Mouse (Mus musculus): ENCODE measurements around the gene Senp1. TPM values are rescaled to one million over a fixed set of nuclear protein-coding genes. Genes with fewer than 3 reads are reported as not detected.

Senp1 gene
- polyA plus RNA-seq, 1 experiment from 2014 or later = 24.3 TPM

DNA sequence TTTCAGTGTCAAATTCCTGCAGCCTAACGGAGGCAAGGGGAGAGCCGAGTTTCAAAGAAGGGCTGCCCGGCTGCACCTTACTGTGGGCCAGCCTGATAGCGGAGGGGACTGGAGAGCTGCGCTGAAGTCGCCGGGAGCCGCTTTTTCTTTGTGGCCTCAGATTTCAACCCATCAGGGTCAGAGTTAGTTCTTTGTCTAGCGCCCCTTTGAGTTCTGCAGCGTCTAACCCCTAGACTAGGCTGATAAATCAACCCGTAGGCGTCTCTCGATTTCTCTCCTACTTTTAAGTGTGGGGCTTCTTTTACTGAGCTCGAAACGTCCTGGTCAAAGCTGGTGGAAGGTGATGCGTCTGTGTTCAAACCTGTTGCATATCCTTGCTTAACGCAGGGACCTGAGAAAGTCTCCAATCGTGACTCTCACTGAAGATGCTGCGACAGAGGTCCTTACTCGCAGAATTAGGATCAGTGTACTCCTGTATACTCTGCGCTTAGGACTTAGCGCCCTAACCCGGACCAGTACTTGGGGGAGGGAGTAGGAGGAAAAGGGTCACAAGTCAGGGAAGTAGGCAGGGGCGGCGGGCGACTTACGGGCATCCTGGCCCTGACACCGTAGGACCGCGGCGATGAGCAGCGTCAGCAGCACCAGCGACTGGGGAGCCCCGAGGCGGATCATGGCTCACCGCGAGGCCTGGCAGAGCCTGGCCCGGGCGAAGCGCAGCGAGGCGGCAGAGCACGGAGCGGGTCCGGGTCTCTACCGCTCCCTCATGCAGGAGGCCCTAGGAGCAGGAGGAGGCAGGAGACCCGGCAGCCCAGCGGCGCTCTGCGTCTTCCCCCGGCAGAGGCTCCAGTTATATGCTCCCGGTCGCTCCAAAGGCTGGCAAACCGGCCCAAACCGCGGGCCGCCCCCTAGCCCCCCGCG, 89.5 kb downstream of the Senp1 start, which contains the start of gene Col2a1:
Col2a1 (minus strand) TSS at position 874 of the 918 bp plus-strand sequence.
- Histone ChIP-seq H3K9me3 (no peaks in the 10 kb centered on the region), H3K9ac (peak within 1 kb of the TSS; percentile 41), H3K36me3 (replicated peaks) (no peaks in the 10 kb centered on the region), H3K27me3 (replicated peaks) (peaks cover 22% of the 10 kb centered on the region), H3K27ac (0 out of 2 replicates have a peak within 1 kb of the TSS, but pooled peaks have one; percentile 3), H3K4me1 (peaks cover 60% of the 10 kb centered on the region), H3K4me3 (peak within 1 kb of the TSS; percentile 42), H3K4me2 (peak within 1 kb of the TSS; percentile 68)
- peak; percentile 49 for ATAC-seq (replicated peaks)
- under 1% methylated on average over 59 of the region's 59 CpGs for WGBS

GRCm38 (mm10) chr15:98002991-98003821, 90.3 kb downstream of the Senp1 start:
- peak overlapping the region; percentile 9; the same call in 1 of the 2 replicates for H3K9ac ChIP-seq
- no peaks in the 10 kb centered on the region for H3K9me3 ChIP-seq
- no peaks in the 10 kb centered on the region for H3K36me3 ChIP-seq (replicated peaks)
- peak overlapping the region; percentile 86 for H3K27ac ChIP-seq
- peak overlapping the region; percentile 68 for H3K4me2 ChIP-seq
- 1% methylated on average over 42 of the region's 42 CpGs for WGBS
- no peak for ATAC-seq (replicated peaks)
- peak overlapping the region; percentile 42 for H3K4me3 ChIP-seq
- peaks cover 22% of the 10 kb centered on the region for H3K27me3 ChIP-seq (replicated peaks)
- H3K4me1 ChIP-seq = peaks cover 60% of the 10 kb centered on the region

GRCm38 (mm10) chr15:98002113-98002990, 91.2 kb downstream of the Senp1 start:
- Histone ChIP-seq H3K36me3 (replicated peaks) (no peaks in the 10 kb centered on the region), H3K4me3 (peak overlapping the region; percentile 42), H3K4me1 (peaks cover 60% of the 10 kb centered on the region), H3K27me3 (replicated peaks) (peaks cover 22% of the 10 kb centered on the region), H3K27ac (peak overlapping the region; percentile 86), H3K4me2 (peak overlapping the region; percentile 68), H3K9ac (peak overlapping the region; percentile 12), H3K9me3 (no peaks in the 10 kb centered on the region)
- peak; percentile 41; the same call in 1 of the 2 replicates for ATAC-seq (replicated peaks)
- WGBS = under 1% methylated on average over 42 of the region's 42 CpGs

DNA sequence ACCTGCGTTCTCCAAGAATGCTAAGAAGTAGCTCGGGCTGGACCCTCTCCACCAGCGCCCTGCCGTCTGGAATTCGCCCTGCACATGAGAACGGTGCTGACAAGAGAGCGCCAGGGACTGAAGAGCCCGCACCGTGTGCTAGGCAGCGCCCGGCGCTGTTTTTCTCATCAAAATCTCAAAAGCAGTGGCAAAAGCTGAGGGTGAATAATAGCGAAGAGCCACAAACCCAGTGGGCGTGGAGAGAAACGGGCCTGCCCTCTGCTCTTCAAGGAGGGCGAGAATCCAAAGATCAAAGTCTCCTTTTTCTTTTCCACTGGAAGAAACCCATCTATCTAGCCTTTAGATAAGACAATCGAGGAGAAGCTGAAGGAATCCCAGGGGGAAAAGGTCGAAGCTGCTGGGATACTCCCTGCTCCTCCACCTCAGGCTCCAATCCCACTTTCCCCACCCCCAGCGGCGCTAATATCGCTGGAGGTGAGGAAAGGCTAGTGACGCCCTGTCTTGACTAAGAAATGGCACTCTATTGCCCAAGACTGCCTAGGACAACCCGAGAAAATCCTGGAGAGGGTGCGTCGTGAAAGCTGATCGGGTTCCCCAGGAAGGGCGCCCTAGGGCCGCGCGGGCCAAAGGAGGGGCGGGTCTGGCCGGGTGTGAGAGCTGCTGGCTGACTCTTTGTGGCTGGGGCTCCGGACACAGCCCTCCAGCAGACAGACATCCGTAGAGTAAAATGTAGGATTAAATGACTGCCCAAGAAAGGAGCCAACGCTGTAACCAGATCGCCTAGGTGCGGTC, 92.0 kb downstream of the Senp1 start:
- H3K27me3 ChIP-seq (replicated peaks) = peaks cover 22% of the 10 kb centered on the region
- peaks cover 60% of the 10 kb centered on the region for H3K4me1 ChIP-seq
- ATAC-seq (replicated peaks) = peak; percentile 37; the same call in 1 of the 2 replicates
- H3K36me3 ChIP-seq (replicated peaks) = no peaks in the 10 kb centered on the region
- peak overlapping the region; percentile 12 for H3K9ac ChIP-seq
- H3K27ac ChIP-seq = peak overlapping the region; percentile 86
- H3K4me3 ChIP-seq = peak overlapping the region; percentile 42
- H3K4me2 ChIP-seq = peak overlapping the region; percentile 68
- H3K9me3 ChIP-seq = no peaks in the 10 kb centered on the region
- WGBS = 1% methylated on average over 37 of the region's 37 CpGs

GRCm38 (mm10) chr15:97999991-98000390, 93.6 kb downstream of the Senp1 start:
- Histone ChIP-seq H3K27ac (no peak overlapping the region), H3K27me3 (replicated peaks) (peaks cover 16% of the 10 kb centered on the region), H3K4me3 (no peak overlapping the region), H3K9me3 (no peaks in the 10 kb centered on the region), H3K9ac (no peak overlapping the region), H3K36me3 (replicated peaks) (no peaks in the 10 kb centered on the region), H3K4me1 (peaks cover 56% of the 10 kb centered on the region), H3K4me2 (no peak overlapping the region)
- WGBS = 10% methylated on average over 7 of the region's 7 CpGs
- no peak for ATAC-seq (replicated peaks)

- H3K27me3 ChIP-seq (replicated peaks) = peaks cover 13% of the 10 kb centered on the region; the same call in 1 of the 2 replicates
- no peaks in the 10 kb centered on the region for H3K9me3 ChIP-seq
- no peak overlapping the region for H3K4me3 ChIP-seq
- H3K36me3 ChIP-seq (replicated peaks) = no peaks in the 10 kb centered on the region
- no peak for ATAC-seq (replicated peaks)
- WGBS = 40% methylated on average over 13 of the region's 13 CpGs
- peaks cover 52% of the 10 kb centered on the region for H3K4me1 ChIP-seq
- H3K9ac ChIP-seq = no peak overlapping the region
- no peak overlapping the region for H3K27ac ChIP-seq
- H3K4me2 ChIP-seq = no peak overlapping the region
Observed at GRCm38 (mm10) chr15:97999546-97999945, 94.0 kb downstream of the Senp1 start.

DNA sequence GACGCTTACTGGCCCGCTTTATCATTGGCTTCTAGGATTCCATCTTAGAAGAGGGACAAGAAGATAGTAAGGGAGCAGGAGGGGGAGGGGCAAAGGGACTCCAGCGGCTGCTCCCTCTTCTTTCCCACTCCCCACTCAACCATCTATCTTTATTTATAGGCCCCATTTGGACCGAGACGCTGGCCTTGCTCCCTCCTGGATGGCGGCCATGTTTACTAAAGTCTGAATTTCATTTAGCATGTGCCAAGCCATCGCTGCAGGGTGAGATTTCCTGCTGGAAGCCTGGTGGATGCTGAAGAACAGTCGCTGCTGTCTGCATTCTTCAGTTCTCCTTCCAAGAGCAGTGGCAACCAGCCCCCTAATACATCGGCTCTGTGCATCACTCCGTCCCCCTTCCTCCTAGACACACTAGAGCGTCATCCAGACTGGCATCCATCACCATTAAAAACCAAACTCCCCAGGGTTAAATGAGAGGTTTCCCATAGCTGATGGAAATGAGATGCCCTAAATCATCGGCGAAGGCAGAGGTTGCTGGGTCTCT, 96.8 kb downstream of the Senp1 start:
- peaks cover 42% of the 10 kb centered on the region for H3K4me1 ChIP-seq
- H3K9ac ChIP-seq = no peak overlapping the region
- no peaks in the 10 kb centered on the region for H3K9me3 ChIP-seq
- no peak for ATAC-seq (replicated peaks)
- H3K27me3 ChIP-seq (replicated peaks) = peaks cover 4% of the 10 kb centered on the region; the same call in 1 of the 2 replicates
- 69% methylated on average over 13 of the region's 13 CpGs for WGBS
- H3K4me3 ChIP-seq = no peak overlapping the region
- 0 out of 2 replicates have a peak overlapping the region, but pooled peaks have one; percentile 16 for H3K27ac ChIP-seq
- H3K36me3 ChIP-seq (replicated peaks) = no peaks in the 10 kb centered on the region
- no peak overlapping the region for H3K4me2 ChIP-seq

DNA sequence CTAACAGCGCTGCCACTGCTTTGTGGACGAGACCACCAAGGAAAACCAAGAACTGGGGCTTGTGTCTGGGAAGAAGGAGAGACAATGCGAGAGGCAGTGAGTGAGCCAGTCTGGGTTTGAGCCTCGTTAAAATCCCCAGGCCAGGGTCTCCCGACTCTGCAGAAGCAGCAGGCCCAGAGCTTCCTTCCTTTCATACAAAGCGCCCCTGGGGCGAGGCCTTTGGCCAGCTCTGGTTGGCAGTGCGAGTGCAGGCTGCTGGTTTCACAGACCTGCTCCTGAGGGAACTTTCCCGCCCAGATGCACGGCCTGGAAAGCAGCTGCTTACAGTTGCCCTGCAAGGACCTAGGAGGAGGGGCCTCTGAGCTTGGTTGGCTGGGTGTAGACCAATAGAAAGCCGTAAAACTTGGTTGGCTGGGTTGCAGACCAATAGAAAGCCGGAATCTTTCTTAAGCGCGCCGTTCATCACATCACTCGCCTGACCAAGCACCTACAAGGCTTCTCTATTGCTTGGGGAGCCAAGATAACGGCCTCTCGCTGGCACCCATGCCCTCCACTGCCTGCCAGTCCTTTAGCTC, 100.7 kb downstream of the Senp1 start:
- Histone ChIP-seq H3K36me3 (replicated peaks) (no peaks in the 10 kb centered on the region), H3K9ac (peak overlapping the region; percentile 40), H3K27me3 (replicated peaks) (no peaks in the 10 kb centered on the region), H3K4me1 (peaks cover 44% of the 10 kb centered on the region), H3K27ac (peak overlapping the region; percentile 87), H3K9me3 (no peaks in the 10 kb centered on the region), H3K4me3 (peak overlapping the region; percentile 28), H3K4me2 (peak overlapping the region; percentile 59)
- ATAC-seq (replicated peaks) = peak; percentile 95
- WGBS = 1% methylated on average over 18 of the region's 18 CpGs

DNA sequence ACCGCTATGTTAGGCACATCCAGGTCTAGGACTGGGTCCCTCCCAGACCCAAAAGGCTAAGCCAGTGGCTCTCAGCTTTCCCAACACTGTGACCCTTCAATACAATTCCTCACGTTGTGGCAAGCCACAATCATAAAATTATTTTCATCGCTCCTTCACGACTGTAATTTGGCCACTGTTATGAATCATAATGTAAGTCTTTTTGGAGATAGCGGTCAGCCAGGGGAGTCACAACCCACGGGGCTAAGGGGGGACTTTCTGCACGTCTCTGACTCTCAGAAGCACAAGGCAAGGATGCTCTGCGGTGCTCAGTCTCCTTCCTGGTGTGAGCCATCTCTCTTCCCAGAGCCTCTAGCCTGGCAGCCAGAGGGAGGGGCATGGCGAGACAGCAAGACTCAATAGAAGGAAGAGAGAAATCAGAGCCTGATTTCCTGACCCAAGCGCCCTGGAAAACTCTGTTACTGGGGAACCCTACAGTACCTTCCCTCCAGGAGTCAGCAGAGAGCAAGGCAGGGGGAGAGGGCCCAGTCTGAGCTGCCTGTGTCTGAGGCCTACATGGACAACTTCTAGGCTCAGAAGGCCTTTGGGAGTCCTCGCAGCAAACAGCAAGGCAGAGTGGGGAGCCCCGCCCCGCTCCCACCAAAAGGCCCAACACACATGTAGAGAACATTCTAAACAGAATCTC, 101.4 kb downstream of the Senp1 start:
- peak overlapping the region; percentile 59 for H3K4me2 ChIP-seq
- peak; percentile 24 for ATAC-seq (replicated peaks)
- peaks cover 44% of the 10 kb centered on the region for H3K4me1 ChIP-seq
- no peaks in the 10 kb centered on the region for H3K36me3 ChIP-seq (replicated peaks)
- peak overlapping the region; percentile 40 for H3K9ac ChIP-seq
- H3K27me3 ChIP-seq (replicated peaks) = no peaks in the 10 kb centered on the region
- WGBS = 35% methylated on average over 13 of the region's 13 CpGs
- no peaks in the 10 kb centered on the region for H3K9me3 ChIP-seq
- peak overlapping the region; percentile 27 for H3K4me3 ChIP-seq
- H3K27ac ChIP-seq = peak overlapping the region; percentile 87

Data from midbrain, embryonic 15.5 days (tissue).